Mouse (Mus musculus) C2C12 (cell line): ENCODE data around the gene Fam122c.

Experiments
- CEBPB ChIP-seq: IDR thresholded peaks from one replicate; pipeline ENCODE4 v1.6.1; 2011; ENCODE audit warnings: low read depth, mild to moderate bottlenecking, control low read depth, moderate library complexity
- CTCF ChIP-seq: IDR thresholded peaks from one replicate; pipeline ENCODE4 v1.5.1; 2011; ENCODE audit not compliant: control insufficient read depth, insufficient read depth, insufficient read length
- MAX ChIP-seq: IDR thresholded peaks from one replicate; pipeline ENCODE4 v1.6.1; 2011; ENCODE audit warnings: mild to moderate bottlenecking, control low read depth
- MYOD1 ChIP-seq: IDR thresholded peaks from one replicate; pipeline ENCODE4 v1.6.1; 2011; ENCODE audit warnings: low read depth; ENCODE audit not compliant: control insufficient read depth, insufficient read length
- USF1 ChIP-seq: IDR thresholded peaks from one replicate; pipeline ENCODE4 v1.6.1; 2011; ENCODE audit warnings: low read depth, mild to moderate bottlenecking, control low read depth, moderate library complexity

- TF ChIP-seq CTCF (peak; percentile 49), USF1 (no peak), MAX (no peak), CEBPB (no peak), MYOD1 (no peak)
These were observed 39.5 kb upstream of the Fam122c start for GRCm38 (mm10) chrX:53233689-53234088.
